Mouse (Mus musculus): ENCODE results near the gene Gm28043. TPM values are rescaled to one million over a fixed set of nuclear protein-coding genes. Genes with fewer than 3 reads are reported as not detected.

Gm28043 gene
- polyA plus RNA-seq, 1 experiment from 2014 or later: 3.5 TPM

DNA sequence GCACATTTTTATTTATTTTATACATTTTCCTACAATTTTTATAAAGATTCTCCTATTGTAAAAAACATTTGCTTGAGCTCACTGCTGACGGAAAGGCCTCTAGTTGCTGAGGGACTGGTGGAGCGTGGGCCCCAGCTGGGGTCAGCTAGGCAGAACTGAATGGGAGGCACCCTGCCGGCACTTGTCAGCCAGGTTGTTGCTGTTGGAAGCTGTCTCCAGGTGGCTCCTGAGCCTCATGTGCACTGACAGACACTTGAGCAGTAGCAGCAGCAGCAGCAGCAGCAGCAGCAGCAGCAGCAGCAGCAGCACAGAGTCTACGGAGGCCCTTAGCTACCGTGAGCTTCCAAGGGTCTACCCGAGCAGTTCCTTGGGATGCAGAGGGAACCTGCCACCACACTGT is 72.7 kb downstream of the Gm28043 start:
- Histone ChIP-seq H3K4me3 (ENCODE audit: low read depth, low read length) (no peak overlapping the region), H3K27me3 (ENCODE audit: control insufficient read depth, insufficient read depth, low read length) (no peaks in the 10 kb centered on the region), H3K27ac (ENCODE audit: low read depth, low read length) (no peak overlapping the region), H3K4me1 (replicated peaks; ENCODE audit: control insufficient read depth, insufficient read depth, low read length) (no peaks in the 10 kb centered on the region), H3K9me3 (ENCODE audit: control insufficient read depth, low read length) (no peaks in the 10 kb centered on the region), H3K4me2 (ENCODE audit: low read depth, low read length, severe bottlenecking) (no peak overlapping the region), H3K36me3 (ENCODE audit: control insufficient read depth, insufficient read depth, low read length) (peaks cover 8% of the 10 kb centered on the region), H3K9ac (ENCODE audit: low read length) (no peak overlapping the region)
- ATAC-seq (replicated peaks; ENCODE audit: low FRiP score): no peak
- WGBS: 85% methylated on average over 6 of the region's 6 CpGs
- DNase-seq (ENCODE audit: low spot score): no peak

DNA sequence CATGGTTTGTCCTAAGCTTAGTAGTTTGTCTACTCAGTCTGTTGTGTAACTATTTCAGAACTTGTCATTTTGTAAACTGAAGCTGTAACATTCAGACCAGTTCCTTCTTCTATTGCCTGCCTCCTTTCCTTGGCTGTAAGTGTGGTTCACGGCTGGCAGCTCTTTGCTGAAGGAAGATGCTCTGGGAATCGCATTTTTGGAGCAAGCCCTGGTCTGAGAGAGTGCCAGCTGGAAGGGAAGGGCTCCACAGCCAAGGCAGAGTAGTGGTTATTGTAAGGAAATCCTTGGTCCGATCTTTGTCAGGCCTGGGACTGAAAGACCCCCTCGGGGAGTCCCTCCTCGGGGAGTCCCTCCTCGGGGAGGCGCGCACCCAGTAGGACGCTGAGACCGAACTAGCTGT is 73.9 kb downstream of the Gm28043 start:
- H3K36me3 ChIP-seq (ENCODE audit: control insufficient read depth, insufficient read depth, low read length): peaks cover 8% of the 10 kb centered on the region
- H3K9me3 ChIP-seq (ENCODE audit: control insufficient read depth, low read length): no peaks in the 10 kb centered on the region
- H3K4me1 ChIP-seq (replicated peaks; ENCODE audit: control insufficient read depth, insufficient read depth, low read length): no peaks in the 10 kb centered on the region
- no peak overlapping the region for H3K4me2 ChIP-seq (ENCODE audit: low read depth, low read length, severe bottlenecking)
- ATAC-seq (replicated peaks; ENCODE audit: low FRiP score) (no peak), DNase-seq (ENCODE audit: low spot score) (no peak)
- H3K9ac ChIP-seq (ENCODE audit: low read length): no peak overlapping the region
- no peak overlapping the region for H3K27ac ChIP-seq (ENCODE audit: low read depth, low read length)
- WGBS: 95% methylated on average over 10 of the region's 10 CpGs
- H3K27me3 ChIP-seq (ENCODE audit: control insufficient read depth, insufficient read depth, low read length): no peaks in the 10 kb centered on the region
- H3K4me3 ChIP-seq (ENCODE audit: low read depth, low read length): no peak overlapping the region

DNA sequence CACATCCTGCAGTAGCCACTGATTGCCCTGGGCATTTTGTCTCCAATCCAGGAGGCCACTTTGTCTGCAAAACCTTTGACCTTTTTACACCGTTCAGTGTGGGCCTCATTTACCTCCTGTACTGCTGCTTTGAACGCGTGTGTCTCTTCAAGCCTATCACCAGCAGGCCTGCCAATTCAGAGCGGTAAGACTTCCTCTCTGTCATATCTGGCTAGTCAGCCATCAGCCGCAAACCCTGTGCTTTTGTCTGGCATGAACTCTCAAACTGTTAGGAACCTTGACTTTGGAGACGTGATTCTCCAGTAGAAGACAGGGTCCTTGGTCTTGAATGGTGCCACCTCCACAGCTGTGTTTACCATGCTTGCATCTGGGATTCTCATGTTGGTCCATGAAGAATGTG is 75.6 kb downstream of the Gm28043 start:
- Histone ChIP-seq H3K27ac (ENCODE audit: low read depth, low read length) (no peak overlapping the region), H3K4me2 (ENCODE audit: low read depth, low read length, severe bottlenecking) (no peak overlapping the region), H3K9me3 (ENCODE audit: control insufficient read depth, low read length) (no peaks in the 10 kb centered on the region), H3K9ac (ENCODE audit: low read length) (no peak overlapping the region), H3K4me1 (replicated peaks; ENCODE audit: control insufficient read depth, insufficient read depth, low read length) (no peaks in the 10 kb centered on the region), H3K4me3 (ENCODE audit: low read depth, low read length) (no peak overlapping the region), H3K27me3 (ENCODE audit: control insufficient read depth, insufficient read depth, low read length) (no peaks in the 10 kb centered on the region), H3K36me3 (ENCODE audit: control insufficient read depth, insufficient read depth, low read length) (peaks cover 12% of the 10 kb centered on the region)
- WGBS: 83% methylated on average over 6 of the region's 6 CpGs
- ATAC-seq (replicated peaks; ENCODE audit: low FRiP score): no peak
- DNase-seq (ENCODE audit: low spot score): no peak

DNA sequence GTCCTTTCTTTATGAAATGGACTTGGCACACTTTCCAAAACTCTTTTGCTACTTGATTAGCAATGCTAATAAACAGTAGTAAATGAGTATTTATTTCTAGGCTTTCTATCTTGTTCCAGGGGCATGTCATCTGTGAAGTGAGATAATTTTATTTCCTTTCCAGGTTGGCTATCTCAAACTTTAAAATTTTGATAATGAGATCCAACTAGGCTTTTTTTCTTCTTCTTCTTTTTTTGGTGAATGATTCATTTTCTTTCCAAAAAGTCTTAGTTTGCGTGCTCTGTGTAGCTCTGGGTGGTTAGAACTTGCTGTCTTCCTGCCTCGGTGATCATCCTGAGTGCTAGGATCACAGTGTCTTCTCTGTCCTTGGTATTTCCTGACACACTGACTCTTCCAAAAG is 78.2 kb downstream of the Gm28043 start:
- Histone ChIP-seq H3K4me3 (ENCODE audit: low read depth, low read length) (no peak overlapping the region), H3K27ac (ENCODE audit: low read depth, low read length) (no peak overlapping the region), H3K4me1 (replicated peaks; ENCODE audit: control insufficient read depth, insufficient read depth, low read length) (no peaks in the 10 kb centered on the region), H3K9ac (ENCODE audit: low read length) (no peak overlapping the region), H3K9me3 (ENCODE audit: control insufficient read depth, low read length) (no peaks in the 10 kb centered on the region), H3K4me2 (ENCODE audit: low read depth, low read length, severe bottlenecking) (no peak overlapping the region), H3K27me3 (ENCODE audit: control insufficient read depth, insufficient read depth, low read length) (no peaks in the 10 kb centered on the region), H3K36me3 (ENCODE audit: control insufficient read depth, insufficient read depth, low read length) (peaks cover 12% of the 10 kb centered on the region)
- 89% methylated on average over 2 of the region's 2 CpGs for WGBS
- ATAC-seq (replicated peaks; ENCODE audit: low FRiP score) (no peak), DNase-seq (ENCODE audit: low spot score) (no peak)

DNA sequence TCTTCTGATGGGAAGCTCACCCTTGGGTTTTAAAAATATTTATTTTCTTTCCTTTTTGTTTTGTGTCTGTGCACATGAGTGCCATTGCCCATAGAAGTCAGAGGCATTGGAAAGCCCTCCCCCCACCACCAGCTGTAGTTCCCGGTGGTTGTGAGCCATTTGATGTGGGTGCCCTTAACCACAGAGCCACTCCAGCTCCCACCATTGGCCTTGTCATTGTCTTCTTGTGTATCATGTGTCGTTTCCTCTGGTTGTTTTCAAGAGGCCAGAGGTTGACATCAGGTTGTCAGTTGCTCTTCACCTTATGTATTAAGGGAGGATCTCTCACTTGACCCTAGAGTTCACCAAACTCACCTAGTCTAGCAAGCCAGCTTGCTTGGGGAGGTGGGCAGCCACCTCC is 78.9 kb downstream of the Gm28043 start:
- H3K27ac ChIP-seq (ENCODE audit: low read depth, low read length): no peak overlapping the region
- no peak overlapping the region for H3K9ac ChIP-seq (ENCODE audit: low read length)
- WGBS: 76% methylated on average over 2 of the region's 2 CpGs
- no peaks in the 10 kb centered on the region for H3K9me3 ChIP-seq (ENCODE audit: control insufficient read depth, low read length)
- no peak overlapping the region for H3K4me3 ChIP-seq (ENCODE audit: low read depth, low read length)
- H3K4me2 ChIP-seq (ENCODE audit: low read depth, low read length, severe bottlenecking): no peak overlapping the region
- H3K4me1 ChIP-seq (replicated peaks; ENCODE audit: control insufficient read depth, insufficient read depth, low read length): no peaks in the 10 kb centered on the region
- H3K36me3 ChIP-seq (ENCODE audit: control insufficient read depth, insufficient read depth, low read length): peaks cover 9% of the 10 kb centered on the region; the same call in 1 of the 2 replicates
- no peaks in the 10 kb centered on the region for H3K27me3 ChIP-seq (ENCODE audit: control insufficient read depth, insufficient read depth, low read length)
- no peak for ATAC-seq (replicated peaks; ENCODE audit: low FRiP score)
- no peak for DNase-seq (ENCODE audit: low spot score)

DNA sequence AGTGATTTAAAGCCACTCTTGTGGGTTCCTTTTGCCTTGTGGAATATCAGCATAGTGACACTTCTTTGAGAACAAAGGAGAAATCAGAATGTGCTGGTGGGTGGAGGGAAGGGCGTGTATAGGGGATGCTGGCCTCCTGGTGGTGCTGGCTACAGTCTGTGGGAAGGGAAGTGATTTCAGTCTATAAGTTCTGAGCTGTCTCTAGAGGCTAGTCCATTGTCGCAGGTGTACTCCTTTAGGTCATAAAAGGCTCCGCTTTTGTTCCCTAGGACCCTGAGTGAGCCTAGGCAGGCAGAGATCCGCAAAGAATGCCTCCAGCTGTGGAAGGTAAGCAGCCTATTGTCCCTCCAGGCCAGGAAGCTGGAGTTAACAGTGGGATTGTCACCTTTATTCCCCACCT is 79.8 kb downstream of the Gm28043 start:
- Histone ChIP-seq H3K9ac (ENCODE audit: low read length) (no peak overlapping the region), H3K4me3 (ENCODE audit: low read depth, low read length) (no peak overlapping the region), H3K36me3 (ENCODE audit: control insufficient read depth, insufficient read depth, low read length) (peaks cover 7% of the 10 kb centered on the region; the same call in 1 of the 2 replicates), H3K4me1 (replicated peaks; ENCODE audit: control insufficient read depth, insufficient read depth, low read length) (no peaks in the 10 kb centered on the region), H3K4me2 (ENCODE audit: low read depth, low read length, severe bottlenecking) (no peak overlapping the region), H3K27me3 (ENCODE audit: control insufficient read depth, insufficient read depth, low read length) (no peaks in the 10 kb centered on the region), H3K9me3 (ENCODE audit: control insufficient read depth, low read length) (no peaks in the 10 kb centered on the region), H3K27ac (ENCODE audit: low read depth, low read length) (no peak overlapping the region)
- ATAC-seq (replicated peaks; ENCODE audit: low FRiP score) (no peak), DNase-seq (ENCODE audit: low spot score) (no peak)
- WGBS: 81% methylated on average over 4 of the region's 4 CpGs

DNA sequence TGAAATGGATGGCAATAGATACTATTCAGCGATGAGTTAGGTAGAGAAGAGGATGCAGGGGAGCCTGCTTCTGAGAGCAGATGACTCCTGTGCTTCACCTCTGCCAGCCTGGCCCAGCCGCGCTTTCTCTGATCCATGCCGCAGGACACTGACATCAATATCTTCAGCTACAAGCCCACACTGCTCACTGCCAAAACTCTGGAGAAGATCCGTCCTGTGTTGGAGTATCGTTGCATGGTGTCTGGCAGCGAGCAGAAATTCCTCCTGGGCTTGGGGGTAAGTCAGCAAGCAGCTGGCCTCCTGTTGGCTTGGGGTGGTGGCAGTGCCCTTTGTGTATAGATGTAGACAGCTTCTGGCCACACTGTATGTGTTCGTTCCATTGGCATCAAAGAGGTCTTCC is 82.3 kb downstream of the Gm28043 start:
- Histone ChIP-seq H3K4me1 (replicated peaks; ENCODE audit: control insufficient read depth, insufficient read depth, low read length) (no peaks in the 10 kb centered on the region), H3K36me3 (ENCODE audit: control insufficient read depth, insufficient read depth, low read length) (peaks cover 4% of the 10 kb centered on the region; the same call in 1 of the 2 replicates), H3K4me3 (ENCODE audit: low read depth, low read length) (no peak overlapping the region), H3K27ac (ENCODE audit: low read depth, low read length) (no peak overlapping the region), H3K27me3 (ENCODE audit: control insufficient read depth, insufficient read depth, low read length) (no peaks in the 10 kb centered on the region), H3K9me3 (ENCODE audit: control insufficient read depth, low read length) (no peaks in the 10 kb centered on the region), H3K9ac (ENCODE audit: low read length) (no peak overlapping the region), H3K4me2 (ENCODE audit: low read depth, low read length, severe bottlenecking) (no peak overlapping the region)
- 97% methylated on average over 8 of the region's 8 CpGs for WGBS
- ATAC-seq (replicated peaks; ENCODE audit: low FRiP score) (no peak), DNase-seq (ENCODE audit: low spot score) (no peak)

DNA sequence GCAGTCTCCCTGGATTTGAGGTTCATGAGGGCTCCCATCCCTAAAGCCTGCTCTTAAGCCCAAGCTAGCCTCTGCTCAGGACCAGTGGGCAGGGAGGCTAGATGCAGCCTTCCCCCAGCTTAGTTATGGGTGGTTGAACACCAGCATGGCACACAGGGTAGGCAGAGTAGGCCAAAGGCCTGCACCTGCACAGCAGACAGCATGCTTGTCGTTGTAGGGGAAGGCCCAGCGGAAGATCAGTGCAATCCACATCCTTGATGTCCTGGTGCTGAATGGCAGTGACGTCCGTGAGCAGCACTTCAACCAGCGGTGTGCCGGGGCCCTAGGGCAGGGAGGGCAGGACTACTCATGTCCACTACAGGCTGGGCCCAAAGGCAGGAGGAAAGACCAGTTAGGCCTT is 83.7 kb downstream of the Gm28043 start:
- Histone ChIP-seq H3K4me1 (replicated peaks; ENCODE audit: control insufficient read depth, insufficient read depth, low read length) (no peaks in the 10 kb centered on the region), H3K27ac (ENCODE audit: low read depth, low read length) (no peak overlapping the region), H3K9me3 (ENCODE audit: control insufficient read depth, low read length) (no peaks in the 10 kb centered on the region), H3K36me3 (ENCODE audit: control insufficient read depth, insufficient read depth, low read length) (peaks cover 4% of the 10 kb centered on the region), H3K27me3 (ENCODE audit: control insufficient read depth, insufficient read depth, low read length) (no peaks in the 10 kb centered on the region), H3K4me3 (ENCODE audit: low read depth, low read length) (no peak overlapping the region), H3K9ac (ENCODE audit: low read length) (no peak overlapping the region), H3K4me2 (ENCODE audit: low read depth, low read length, severe bottlenecking) (no peak overlapping the region)
- WGBS: 94% methylated on average over 6 of the region's 6 CpGs
- ATAC-seq (replicated peaks; ENCODE audit: low FRiP score) (no peak), DNase-seq (ENCODE audit: low spot score) (no peak)

DNA sequence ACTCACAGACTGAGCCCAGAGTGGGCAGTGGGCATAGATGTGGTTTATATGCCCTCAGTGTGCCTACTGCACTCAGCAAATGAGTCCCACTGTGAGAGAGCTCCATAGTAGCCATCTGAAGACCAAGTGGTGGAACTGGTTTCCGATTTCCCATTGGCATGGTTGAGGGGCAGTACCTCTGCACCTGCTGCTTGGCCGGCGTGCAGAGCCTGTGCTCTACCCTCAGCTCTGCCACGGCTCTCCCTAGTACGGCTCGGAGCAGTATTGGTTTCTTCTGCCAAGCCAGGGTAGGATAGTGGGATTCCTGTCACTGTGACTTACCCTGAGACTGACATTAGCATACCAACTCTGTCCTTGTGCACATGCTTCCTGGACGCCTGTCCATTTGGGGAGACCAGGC is 85.9 kb downstream of the Gm28043 start:
- no peaks in the 10 kb centered on the region for H3K9me3 ChIP-seq (ENCODE audit: control insufficient read depth, low read length)
- no peak for DNase-seq (ENCODE audit: low spot score)
- H3K4me2 ChIP-seq (ENCODE audit: low read depth, low read length, severe bottlenecking): no peak overlapping the region
- ATAC-seq (replicated peaks; ENCODE audit: low FRiP score): no peak
- no peak overlapping the region for H3K9ac ChIP-seq (ENCODE audit: low read length)
- H3K27ac ChIP-seq (ENCODE audit: low read depth, low read length): no peak overlapping the region
- no peak overlapping the region for H3K4me3 ChIP-seq (ENCODE audit: low read depth, low read length)
- no peaks in the 10 kb centered on the region; the same call in none of the 2 replicates for H3K36me3 ChIP-seq (ENCODE audit: control insufficient read depth, insufficient read depth, low read length)
- 94% methylated on average over 7 of the region's 7 CpGs for WGBS
- H3K27me3 ChIP-seq (ENCODE audit: control insufficient read depth, insufficient read depth, low read length): no peaks in the 10 kb centered on the region
- no peaks in the 10 kb centered on the region for H3K4me1 ChIP-seq (replicated peaks; ENCODE audit: control insufficient read depth, insufficient read depth, low read length)
